Comparison of ENCODE assay signal across 18 mouse cellular contexts in the genomic region with DNA sequence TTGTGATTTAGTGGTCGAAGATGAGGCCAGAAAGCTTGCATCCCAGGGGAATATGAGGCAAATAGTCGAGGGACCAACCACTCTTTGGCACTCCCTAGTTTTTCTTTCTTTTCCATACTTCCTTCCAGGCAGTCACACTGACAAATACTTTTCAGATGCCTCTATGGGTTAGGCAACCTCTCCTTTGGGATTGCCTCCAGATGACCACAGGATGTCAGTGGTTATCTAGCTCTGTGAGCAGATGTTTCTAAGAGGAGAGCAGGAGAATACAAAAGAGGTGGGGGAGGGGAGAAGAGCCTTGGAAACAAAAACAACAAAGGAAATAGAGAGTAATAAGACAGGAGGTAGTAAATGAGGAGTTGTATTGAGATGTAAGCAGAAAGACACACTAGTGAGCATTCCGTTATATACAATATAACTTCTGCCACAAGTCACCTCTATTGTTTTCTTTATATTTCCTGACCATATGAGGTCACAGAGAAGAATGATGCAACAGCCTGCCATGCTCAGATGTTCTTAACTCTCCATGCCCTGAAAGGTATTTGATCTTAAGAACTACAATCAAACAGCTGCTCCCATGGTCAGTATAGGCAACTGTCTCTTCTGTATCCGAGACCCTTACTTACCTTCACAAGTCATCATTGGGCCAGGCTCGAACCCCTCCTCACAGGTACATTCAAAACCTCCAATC.
DNase-seq lines count a peak whose midpoint lies in the region; ATAC-seq and TF ChIP-seq lines count a peak whose summit lies in the region.
"Had no signal": no experiment of that assay in that cellular context is flagged by ENCODE, and none has a peak within 500 bp of the region (broad histone marks: within the 10 kb centered on the region; RNA-seq: fewer than 3 reads in every experiment).

No protein-coding gene starts in this region.

- peak; percentile 6; the same call in 1 of the 2 replicates for TF ChIP-seq CTCF in liver, postnatal 0 days (IDR thresholded peaks at IDR 0.05; ENCODE audit: low read depth)

- H3K4me3 ChIP-seq in liver, postnatal 0 days (ENCODE audit: low read depth, low read length), result no peak overlapping the region
- no peak overlapping the region for H3K4me3 ChIP-seq in liver, embryonic 12.5 days
- no peak overlapping the region for H3K4me3 ChIP-seq in neural tube, embryonic 15.5 days (replicated peaks)
- H3K4me3 ChIP-seq: embryonic facial prominence, embryonic 15.5 days; gastrocnemius, adult 2 months; hindbrain, embryonic 13.5 days; midbrain, embryonic 12.5 days; neural tube, embryonic 12.5 days had no signal

- WGBS in liver, postnatal 0 days (ENCODE audit: insufficient replicate concordance), result 57% methylated on average over 5 of the region's 5 CpGs
- 50% methylated on average over 5 of the region's 5 CpGs for WGBS in liver, embryonic 12.5 days (ENCODE audit: insufficient replicate concordance)
- WGBS in neural tube, embryonic 15.5 days, result 73% methylated on average over 5 of the region's 5 CpGs

- no peaks in the 10 kb centered on the region for H3K4me1 ChIP-seq in liver, postnatal 0 days (ENCODE audit: insufficient read depth)
- H3K4me1 ChIP-seq in liver, embryonic 12.5 days, result no peaks in the 10 kb centered on the region
- no peaks in the 10 kb centered on the region for H3K4me1 ChIP-seq in neural tube, embryonic 15.5 days
- H3K4me1 ChIP-seq: hindbrain, embryonic 13.5 days; midbrain, embryonic 12.5 days; neural tube, embryonic 12.5 days had no signal

- no peak for ATAC-seq in liver, postnatal 0 days
- no peak for ATAC-seq in liver, embryonic 12.5 days
- ATAC-seq in neural tube, embryonic 15.5 days (ENCODE audit: low FRiP score), result no peak
- ATAC-seq: CD4-positive, CD25-positive, alpha-beta regulatory T cell, adult 4 months; forebrain, embryonic 14.5 days had no signal

- no peak overlapping the region for H3K9ac ChIP-seq in liver, postnatal 0 days (replicated peaks)
- H3K9ac ChIP-seq in liver, embryonic 12.5 days, result no peak overlapping the region
- H3K9ac ChIP-seq in neural tube, embryonic 15.5 days (replicated peaks), result no peak overlapping the region
- H3K9ac ChIP-seq: embryonic facial prominence, embryonic 15.5 days; hindbrain, embryonic 13.5 days; midbrain, embryonic 12.5 days; neural tube, embryonic 12.5 days had no signal

- H3K27ac ChIP-seq in liver, postnatal 0 days (ENCODE audit: low read depth), result no peak overlapping the region
- no peak overlapping the region for H3K27ac ChIP-seq in liver, embryonic 12.5 days
- no peak overlapping the region for H3K27ac ChIP-seq in neural tube, embryonic 15.5 days (replicated peaks)
- H3K27ac ChIP-seq: embryonic facial prominence, embryonic 15.5 days; gastrocnemius, adult 2 months; hindbrain, embryonic 13.5 days; midbrain, embryonic 12.5 days; neural tube, embryonic 12.5 days had no signal

- H3K36me3 ChIP-seq in liver, postnatal 0 days (replicated peaks; ENCODE audit: insufficient read depth, low read length), result no peaks in the 10 kb centered on the region
- H3K36me3 ChIP-seq in liver, embryonic 12.5 days, result no peaks in the 10 kb centered on the region
- peaks cover 25% of the 10 kb centered on the region for H3K36me3 ChIP-seq in neural tube, embryonic 15.5 days

- H3K4me2 ChIP-seq in liver, postnatal 0 days (ENCODE audit: low read depth, low read length), result no peak overlapping the region
- no peak overlapping the region for H3K4me2 ChIP-seq in liver, embryonic 12.5 days
- H3K4me2 ChIP-seq in neural tube, embryonic 15.5 days, result no peak overlapping the region
- H3K4me2 ChIP-seq: embryonic facial prominence, embryonic 15.5 days; hindbrain, embryonic 13.5 days; midbrain, embryonic 12.5 days; neural tube, embryonic 12.5 days had no signal

- intact Hi-C loops in heart, postnatal 10 days (cut with DNase I), result no loop called here

- no peaks in the 10 kb centered on the region for H3K27me3 ChIP-seq in liver, postnatal 0 days (ENCODE audit: insufficient read depth, low read length)
- H3K27me3 ChIP-seq in liver, embryonic 12.5 days (replicated peaks), result no peaks in the 10 kb centered on the region
- H3K27me3 ChIP-seq in neural tube, embryonic 15.5 days (replicated peaks), result no peaks in the 10 kb centered on the region
- H3K27me3 ChIP-seq: embryonic facial prominence, embryonic 15.5 days; hindbrain, embryonic 13.5 days; midbrain, embryonic 12.5 days; neural tube, embryonic 12.5 days had no signal

- no peak for TF ChIP-seq EP300 in liver, postnatal 0 days (IDR thresholded peaks at IDR 0.05; ENCODE audit: low read depth)

- H3K9me3 ChIP-seq in liver, postnatal 0 days (ENCODE audit: low read length), result no peaks in the 10 kb centered on the region
- H3K9me3 ChIP-seq in liver, embryonic 12.5 days (replicated peaks), result no peaks in the 10 kb centered on the region
- no peaks in the 10 kb centered on the region for H3K9me3 ChIP-seq in neural tube, embryonic 15.5 days (replicated peaks)
- H3K9me3 ChIP-seq: embryonic facial prominence, embryonic 15.5 days; hindbrain, embryonic 13.5 days; midbrain, embryonic 12.5 days; neural tube, embryonic 12.5 days had no signal

- peak; percentile 37 to 52 for DNase-seq in heart, adult 18-20 months
- DNase-seq in heart, postnatal 4 days, result no peak
- no peak for DNase-seq in liver, postnatal 0 days
- DNase-seq in MN1 (ENCODE audit: low spot score), result peak; percentile 78
- peak; percentile 42 to 48 for DNase-seq in heart, postnatal 10 days
- DNase-seq in thymus, postnatal 0 days (ENCODE audit: low spot score), result no peak
- DNase-seq: adrenal gland, postnatal 14 days; cerebellum, postnatal 14 days; gastrocnemius, adult 2 months; layer of hippocampus, postnatal 36 days had no signal

Comparison
In these comparisons a context has a peak if more than half of its experiments do, and no peak if none do; other contexts are left out.
1. DNase-seq: peak in heart, adult 18-20 months (2 of 2), MN1 (single experiment) and heart, postnatal 10 days (2 of 2); none in heart, postnatal 4 days (single experiment), liver, postnatal 0 days (single experiment) and thymus, postnatal 0 days (single experiment).